Mouse (Mus musculus) testis, postnatal 10 days (tissue): Measurements from ENCODE around the gene Tmem209.

ENCODE experiments used
- DNase-seq: peaks from one replicate; pipeline ENCODE4 v3.0.0; 2021; ENCODE audit warnings: low spot score

Gene Tmem209

DNA sequence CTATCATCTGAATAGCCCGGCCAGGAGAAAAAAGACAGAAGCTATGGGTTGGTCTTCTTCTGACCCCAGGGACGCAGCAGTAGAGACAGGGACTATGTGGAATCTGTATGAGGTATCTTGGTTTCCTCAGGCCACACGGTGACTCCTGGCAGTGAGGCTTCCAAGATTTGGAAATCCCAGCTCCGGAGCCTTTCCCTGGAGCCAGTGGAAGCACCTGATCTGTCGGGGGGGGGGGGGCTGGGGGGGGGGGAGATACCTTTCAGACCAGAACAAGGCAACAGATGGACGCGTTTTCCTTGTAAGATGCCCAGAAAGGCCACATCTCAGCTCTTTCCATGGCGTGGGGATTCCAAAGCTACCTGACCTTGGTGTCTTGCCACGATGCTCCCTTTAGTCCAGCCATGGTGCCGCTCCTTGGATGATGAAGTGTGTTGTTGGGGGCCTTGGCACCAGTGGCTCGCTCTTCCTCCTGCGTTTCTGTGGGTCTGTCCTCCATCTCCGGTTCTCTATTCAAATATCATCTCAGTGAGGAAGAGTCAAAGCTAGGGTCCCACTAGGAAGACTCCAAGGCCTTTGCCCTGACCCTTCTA is 47.7 kb downstream of the Tmem209 start:
- DNase-seq = no peak

DNA sequence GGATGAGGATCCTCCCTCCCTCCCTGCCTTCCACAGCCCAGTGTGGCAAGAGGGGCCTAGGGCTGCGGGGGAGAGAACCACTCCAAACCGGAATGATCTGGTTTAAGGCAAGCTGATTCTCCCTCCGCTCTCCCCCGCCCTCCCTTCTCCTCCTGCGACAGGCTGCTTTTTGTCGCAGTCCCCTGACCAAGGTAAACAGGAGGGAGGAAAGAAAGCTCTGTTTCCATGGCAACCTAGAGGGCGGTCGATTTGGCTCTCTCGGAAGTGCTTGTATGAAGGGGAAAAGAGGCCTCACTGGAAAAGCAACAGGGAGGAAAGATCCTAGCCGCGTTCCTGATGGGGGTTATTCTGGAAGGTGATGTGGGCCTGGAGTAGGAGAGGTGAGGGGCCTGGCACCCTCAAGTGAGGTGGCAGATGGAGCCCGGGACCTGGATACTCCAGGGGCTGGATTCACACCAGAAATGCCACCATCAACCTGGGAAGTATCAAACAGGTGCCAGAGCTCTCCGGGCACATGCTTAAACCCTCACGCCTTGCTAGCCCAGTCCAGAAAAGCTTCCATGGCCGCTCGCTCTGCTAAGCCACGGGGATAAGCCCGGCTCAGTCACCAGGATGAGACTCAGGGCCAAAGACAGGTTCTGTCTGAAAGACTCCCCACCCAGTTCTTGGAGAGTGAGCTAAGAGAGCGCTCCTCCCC is 48.7 kb downstream of the Tmem209 start:
- DNase-seq = peak; percentile 79

DNA sequence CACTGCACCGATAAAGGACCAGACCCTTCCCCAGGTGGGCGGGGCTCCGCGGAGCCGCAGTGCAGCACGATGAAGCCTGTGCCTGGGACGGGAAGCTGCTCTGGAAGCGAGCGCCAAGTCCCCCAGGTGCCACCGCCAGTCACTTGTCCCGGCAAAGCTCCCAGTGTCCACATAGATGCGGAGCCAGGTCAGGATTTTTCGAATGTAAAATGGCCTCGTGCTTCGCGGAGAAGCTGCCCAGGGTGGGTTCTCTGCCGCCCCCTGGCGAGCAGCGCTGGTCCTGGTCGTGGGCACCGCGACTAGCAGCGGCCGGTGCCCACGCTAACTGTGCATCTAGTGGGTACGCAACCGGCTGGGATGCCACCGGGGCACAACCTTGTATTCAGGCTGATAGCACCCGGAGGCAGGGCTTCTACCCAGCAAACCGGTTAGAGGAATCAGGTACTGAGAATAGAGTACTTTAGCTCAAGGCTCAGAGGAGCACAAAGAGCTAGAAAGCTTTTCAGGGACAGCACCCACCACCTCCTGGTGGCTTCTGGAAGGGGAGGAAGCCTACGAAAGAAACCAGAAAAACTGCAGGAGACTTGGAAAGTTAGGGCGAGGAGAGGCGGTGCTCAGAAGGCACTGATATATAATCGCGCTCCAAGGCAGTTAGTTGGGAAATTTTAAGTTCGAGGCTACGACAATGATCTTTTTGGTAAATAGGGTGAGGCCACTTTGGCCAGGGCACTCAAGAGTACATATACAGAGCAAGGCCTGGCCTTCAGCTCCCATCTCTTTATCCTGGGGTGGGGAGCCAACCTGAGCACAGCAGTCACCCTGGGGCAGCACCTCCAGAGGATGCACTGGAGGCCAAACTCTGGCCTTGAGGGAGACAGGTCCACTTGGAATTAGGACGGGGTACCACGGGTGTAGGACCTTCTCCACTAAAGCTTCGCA is 49.5 kb downstream of the Tmem209 start:
- peak; percentile 92 for DNase-seq

DNA sequence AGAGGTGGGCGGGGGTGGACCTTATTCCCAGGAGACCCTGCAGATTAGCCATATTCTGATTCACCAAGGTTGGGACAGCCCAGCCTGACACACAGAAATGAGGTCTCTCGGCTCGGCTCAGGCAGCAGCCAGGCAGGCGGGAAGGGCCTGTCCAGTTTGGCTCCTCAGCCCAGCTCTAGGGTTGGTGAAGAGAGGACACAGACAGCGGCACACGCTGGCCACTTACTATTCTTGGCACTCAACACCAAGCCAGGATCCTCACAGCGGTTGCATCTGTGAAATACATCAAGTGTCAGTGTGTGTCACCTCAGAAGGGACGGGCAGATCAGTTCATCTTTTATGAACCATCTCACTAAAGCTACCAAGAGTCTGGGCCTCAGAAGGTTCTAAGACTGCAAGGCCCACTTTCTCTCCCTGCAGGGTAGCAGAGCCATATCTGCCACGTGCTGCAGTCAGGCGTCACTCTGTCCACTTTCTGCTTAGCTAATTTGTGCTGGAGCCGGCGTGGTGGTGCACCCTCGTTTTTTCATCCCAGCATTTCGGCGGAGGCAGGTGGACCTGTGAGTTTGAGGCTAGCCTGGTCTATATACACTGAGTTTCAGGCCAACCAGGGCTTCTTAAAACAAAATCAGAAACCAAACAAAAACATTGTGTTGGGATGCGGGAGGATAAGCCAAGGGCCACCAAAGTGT is 50.4 kb downstream of the Tmem209 start:
- DNase-seq = no peak

DNA sequence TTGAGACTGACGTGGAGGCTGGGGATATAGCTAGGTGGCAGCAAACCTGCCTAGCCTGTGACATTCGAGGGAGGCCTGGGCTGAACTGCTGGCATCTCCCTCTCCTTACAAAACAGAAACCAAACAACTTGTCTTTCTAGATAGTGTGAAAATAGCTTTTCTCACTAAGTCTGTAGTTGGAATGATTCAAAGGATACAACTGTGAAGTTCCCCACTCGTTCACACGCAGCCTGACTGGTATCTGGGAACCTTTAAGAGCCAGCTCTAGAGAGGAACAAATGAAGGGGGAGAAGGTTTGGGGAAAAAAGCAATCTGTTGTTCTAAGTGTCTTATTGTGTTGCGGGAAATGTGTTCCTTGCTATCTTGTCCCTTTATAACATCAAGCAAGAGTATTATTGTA is 51.0 kb downstream of the Tmem209 start:
- DNase-seq = no peak

DNA sequence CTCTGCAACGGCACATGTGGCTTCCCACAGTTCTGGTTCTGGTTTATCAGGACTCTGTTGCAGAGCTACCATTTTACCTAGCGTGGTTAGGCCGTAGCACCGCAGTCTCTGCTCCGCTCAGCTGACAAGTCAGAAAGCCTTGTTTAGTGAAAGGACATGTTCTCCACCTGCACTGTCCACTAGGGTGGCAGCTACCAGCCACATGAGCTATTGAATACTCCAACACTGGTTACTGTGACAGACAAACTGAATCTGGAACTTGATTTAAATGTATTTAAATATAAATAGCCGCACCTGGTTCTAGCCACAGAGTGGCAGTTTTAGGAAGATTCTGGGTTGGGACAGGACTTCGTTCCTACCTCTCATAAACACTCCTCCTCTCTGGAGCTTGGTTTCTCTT is 52.6 kb downstream of the Tmem209 start:
- DNase-seq = no peak

DNA sequence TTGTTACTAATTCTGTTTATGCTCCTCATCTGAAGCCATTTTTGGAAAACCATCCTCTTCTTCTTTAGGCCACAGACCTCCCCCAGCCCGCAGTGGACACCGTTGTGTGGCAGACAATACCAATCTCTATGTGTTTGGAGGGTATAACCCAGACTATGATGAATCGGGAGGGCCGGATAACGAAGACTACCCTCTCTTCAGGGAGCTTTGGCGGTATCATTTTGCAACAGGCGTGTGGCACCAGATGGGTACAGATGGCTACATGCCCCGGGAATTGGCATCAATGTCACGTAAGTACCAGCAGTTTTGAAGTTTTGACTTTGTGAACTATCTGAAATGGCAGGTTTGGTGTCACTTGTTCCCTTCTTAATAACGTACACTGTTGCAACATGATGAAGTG is 70.0 kb downstream of the Tmem209 start:
- no peak for DNase-seq

DNA sequence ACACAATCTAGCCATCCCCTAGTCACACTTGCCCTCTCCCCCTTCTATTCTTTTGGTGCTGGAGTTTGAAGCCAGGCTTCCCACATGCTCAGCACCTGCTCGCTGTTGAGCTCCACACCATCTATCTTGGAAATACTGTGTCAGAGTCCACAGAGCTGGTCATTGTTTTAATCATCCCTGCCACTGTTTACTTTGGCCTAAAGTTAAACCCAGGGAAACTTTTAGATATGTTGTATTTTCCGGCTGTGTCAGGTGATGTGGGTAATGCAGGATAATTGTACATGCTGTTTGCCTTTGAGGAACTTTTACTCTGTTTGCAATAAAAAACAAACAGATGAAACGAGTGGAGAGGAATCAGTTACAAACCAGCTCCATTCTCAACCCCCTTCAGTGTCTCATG is 72.5 kb downstream of the Tmem209 start:
- no peak for DNase-seq

DNA sequence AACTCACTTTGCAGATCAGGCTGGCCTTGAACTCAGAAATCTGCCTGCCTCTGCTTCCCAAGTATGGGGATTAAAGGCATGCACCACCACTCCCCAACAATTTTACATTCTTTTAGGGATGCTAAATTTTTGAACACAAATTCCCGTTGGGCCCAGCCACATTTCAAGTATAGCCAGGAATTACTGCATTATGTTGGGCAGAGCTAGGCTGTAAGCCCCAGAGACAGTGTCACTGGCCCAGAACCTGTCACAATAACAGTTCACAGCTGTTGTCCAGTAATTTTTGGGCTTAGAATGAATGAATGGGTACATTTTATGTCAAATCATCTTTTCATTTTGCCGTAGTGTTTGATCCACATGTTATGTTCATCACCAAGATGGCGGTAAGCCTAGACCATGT is 73.1 kb downstream of the Tmem209 start:
- DNase-seq = no peak

DNA sequence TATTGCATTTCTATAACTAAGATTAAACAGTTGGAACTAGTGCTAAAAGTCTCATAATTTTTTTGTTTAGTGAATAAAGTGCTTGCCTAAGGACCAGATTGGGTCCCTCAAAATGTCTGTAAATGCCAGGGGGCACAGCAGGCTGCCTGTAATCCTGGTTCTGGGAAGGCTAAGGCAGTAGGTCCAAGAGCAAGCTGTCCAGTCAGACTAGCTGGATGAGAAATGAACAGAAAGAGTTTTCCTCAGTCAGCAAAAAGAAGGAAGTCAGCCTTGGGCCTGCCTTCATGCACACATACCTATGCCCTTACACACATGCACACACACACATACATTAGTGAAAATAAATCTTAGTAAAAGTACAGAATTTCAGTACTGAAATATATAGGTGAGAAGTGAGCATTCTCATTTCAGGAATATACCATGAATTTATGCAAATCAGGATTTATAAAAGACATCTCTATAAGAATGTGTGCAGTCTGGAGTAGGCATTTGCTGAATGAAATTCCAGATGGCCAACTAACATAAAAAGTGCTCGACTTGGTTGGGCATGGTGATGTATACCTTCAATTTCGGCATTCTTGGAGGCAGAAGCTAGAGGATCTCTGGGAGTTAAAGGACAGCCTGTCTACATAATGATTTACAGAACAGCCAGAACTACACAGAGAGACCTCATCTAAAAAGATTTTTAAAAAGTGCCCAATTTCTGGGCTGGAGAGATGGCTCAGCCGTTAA is 77.0 kb downstream of the Tmem209 start:
- no peak for DNase-seq
